Mouse (Mus musculus) midbrain, embryonic 16.5 days (tissue): ENCODE measurements around the gene Lepr. TPM values are rescaled to one million over a fixed set of nuclear protein-coding genes. Genes with fewer than 3 reads are reported as not detected.

ENCODE experiments used
- ATAC-seq: fragments of 200-750 bp; cut with Nextera tagmentation; 2 replicates; pipeline ENCODE4 v1.8.0; 2017; ENCODE audit warnings: moderate TSS enrichment
- H3K27ac ChIP-seq: fragments of 300-500 bp; sonication (generic); 2 replicates; pipeline ENCODE4 v1.5.1; 2014; ENCODE audit warnings: mild to moderate bottlenecking, low read length, mixed read lengths
- H3K27me3 ChIP-seq: fragments of 300-500 bp; sonication (generic); 2 replicates; pipeline ENCODE4 v1.6.1; 2014; ENCODE audit warnings: low read depth, low read length, mixed read lengths; ENCODE audit not compliant: control insufficient read depth, insufficient read depth
- H3K36me3 ChIP-seq: fragments of 300-500 bp; sonication (generic); 2 replicates; pipeline ENCODE4 v1.6.1; 2014; ENCODE audit warnings: mild to moderate bottlenecking, low read length, moderate library complexity, mixed read lengths; ENCODE audit not compliant: control insufficient read depth, insufficient read depth
- H3K4me1 ChIP-seq: fragments of 300-500 bp; sonication (generic); 2 replicates; pipeline ENCODE4 v1.6.1; 2014; ENCODE audit warnings: mild to moderate bottlenecking, low read length, mixed read lengths; ENCODE audit not compliant: control insufficient read depth, insufficient read depth
- H3K4me2 ChIP-seq: fragments of 300-500 bp; sonication (generic); 2 replicates; pipeline ENCODE4 v1.6.1; 2014; ENCODE audit warnings: mild to moderate bottlenecking, low read length, mixed read lengths
- H3K4me3 ChIP-seq: fragments of 300-500 bp; sonication (generic); 2 replicates; pipeline ENCODE4 v1.5.1; 2014; ENCODE audit warnings: low read depth, mild to moderate bottlenecking, low read length, moderate library complexity, mixed read lengths
- H3K9ac ChIP-seq: fragments of 300-500 bp; sonication (generic); 2 replicates; pipeline ENCODE4 v1.6.1; 2014; ENCODE audit warnings: low read depth, low read length, mixed read lengths
- H3K9me3 ChIP-seq: fragments of 300-500 bp; sonication (generic); replicated peaks from 2 replicates; pipeline ENCODE4 v1.6.1; 2014; ENCODE audit warnings: mild to moderate bottlenecking, low read length, mixed read lengths; ENCODE audit not compliant: control insufficient read depth, poor library complexity, severe bottlenecking
- WGBS: fragments of 180-500 bp; shearing (Covaris S2); extraction: QIAGEN DNeasy Blood & Tissue Kit; methylation state at CpG from one replicate; pipeline ENCODE4 v1.1.7; 2014; 5-methylcytosine and 5-hydroxymethylcytosine counted together
- polyA plus RNA-seq: library from polyadenylated mRNA; unstranded; fragments of >200 nt; fragmentation: Nextera tagmentation; extraction: Ambion mirVana; gene quantifications from 2 replicates; pipeline ENCODE4 v1.2.1, GENCODE M21; 2015

Lepr gene
- polyA plus RNA-seq, 1 experiment from 2014 or later = 3.6 TPM

- H3K27ac ChIP-seq = no peak overlapping the region
- H3K4me1 ChIP-seq = no peaks in the 10 kb centered on the region
- H3K9ac ChIP-seq = no peak overlapping the region
- H3K27me3 ChIP-seq = no peaks in the 10 kb centered on the region
- H3K4me2 ChIP-seq = no peak overlapping the region
- H3K9me3 ChIP-seq = no peaks in the 10 kb centered on the region
- no peak overlapping the region for H3K4me3 ChIP-seq
- no peak for ATAC-seq
- WGBS = 87% methylated on average over 3 of the region's 3 CpGs
- no peaks in the 10 kb centered on the region for H3K36me3 ChIP-seq
Measured at GRCm38 (mm10) chr4:101707953-101708352, 9.3 kb upstream of the Lepr start.

GRCm38 (mm10) chr4:101710361-101710760, 6.8 kb upstream of the Lepr start:
- WGBS = 74% methylated on average over 4 of the region's 4 CpGs
- Histone ChIP-seq H3K4me2 (no peak overlapping the region), H3K9ac (no peak overlapping the region), H3K27me3 (no peaks in the 10 kb centered on the region), H3K36me3 (no peaks in the 10 kb centered on the region), H3K4me1 (no peaks in the 10 kb centered on the region), H3K9me3 (no peaks in the 10 kb centered on the region), H3K27ac (no peak overlapping the region), H3K4me3 (no peak overlapping the region)
- no peak for ATAC-seq

GRCm38 (mm10) chr4:101711100-101711499, 6.1 kb upstream of the Lepr start:
- H3K27me3 ChIP-seq = no peaks in the 10 kb centered on the region
- no peak for ATAC-seq
- no peaks in the 10 kb centered on the region for H3K4me1 ChIP-seq
- H3K27ac ChIP-seq = no peak overlapping the region
- H3K36me3 ChIP-seq = no peaks in the 10 kb centered on the region
- no peaks in the 10 kb centered on the region for H3K9me3 ChIP-seq
- H3K4me2 ChIP-seq = no peak overlapping the region
- 88% methylated on average over 4 of the region's 4 CpGs for WGBS
- no peak overlapping the region for H3K9ac ChIP-seq
- H3K4me3 ChIP-seq = no peak overlapping the region

- WGBS = 34% methylated on average over 1 of the region's 1 CpGs
- H3K4me3 ChIP-seq = no peak overlapping the region
- no peaks in the 10 kb centered on the region for H3K36me3 ChIP-seq
- H3K27ac ChIP-seq = no peak overlapping the region
- no peak for ATAC-seq
- no peak overlapping the region for H3K9ac ChIP-seq
- peaks cover 9% of the 10 kb centered on the region for H3K27me3 ChIP-seq
- no peak overlapping the region for H3K4me2 ChIP-seq
- H3K9me3 ChIP-seq = no peaks in the 10 kb centered on the region
- peaks cover 5% of the 10 kb centered on the region for H3K4me1 ChIP-seq
Measured at GRCm38 (mm10) chr4:101712563-101712962, 4.6 kb upstream of the Lepr start.

GRCm38 (mm10) chr4:101715302-101715701, 1.9 kb upstream of the Lepr start:
- Histone ChIP-seq H3K9ac (no peak overlapping the region), H3K4me1 (peaks cover 10% of the 10 kb centered on the region), H3K36me3 (no peaks in the 10 kb centered on the region), H3K4me2 (no peak overlapping the region), H3K4me3 (no peak overlapping the region), H3K27me3 (peaks cover 13% of the 10 kb centered on the region), H3K27ac (no peak overlapping the region), H3K9me3 (no peaks in the 10 kb centered on the region)
- 81% methylated on average over 8 of the region's 8 CpGs for WGBS
- ATAC-seq = no peak

GRCm38 (mm10) chr4:101715805-101716204, 1.4 kb upstream of the Lepr start:
- Histone ChIP-seq H3K9ac (no peak overlapping the region), H3K4me1 (peaks cover 10% of the 10 kb centered on the region), H3K9me3 (no peaks in the 10 kb centered on the region), H3K27ac (no peak overlapping the region), H3K27me3 (peaks cover 13% of the 10 kb centered on the region), H3K4me2 (no peak overlapping the region), H3K4me3 (no peak overlapping the region), H3K36me3 (no peaks in the 10 kb centered on the region)
- WGBS = 61% methylated on average over 6 of the region's 6 CpGs
- no peak for ATAC-seq

- H3K27ac ChIP-seq = no peak overlapping the region
- no peaks in the 10 kb centered on the region for H3K36me3 ChIP-seq
- no peak overlapping the region for H3K9ac ChIP-seq
- H3K27me3 ChIP-seq = peaks cover 13% of the 10 kb centered on the region
- WGBS = 5% methylated on average over 5 of the region's 5 CpGs
- no peak overlapping the region for H3K4me3 ChIP-seq
- no peak overlapping the region for H3K4me2 ChIP-seq
- no peak for ATAC-seq
- peaks cover 10% of the 10 kb centered on the region for H3K4me1 ChIP-seq
- H3K9me3 ChIP-seq = no peaks in the 10 kb centered on the region
Measured at GRCm38 (mm10) chr4:101718991-101719580, 1.9 kb downstream of the Lepr start.

GRCm38 (mm10) chr4:101721705-101722104, 4.5 kb downstream of the Lepr start:
- no peak for ATAC-seq
- Histone ChIP-seq H3K4me1 (peaks cover 10% of the 10 kb centered on the region), H3K4me3 (no peak overlapping the region), H3K27ac (no peak overlapping the region), H3K27me3 (peaks cover 10% of the 10 kb centered on the region), H3K9ac (no peak overlapping the region), H3K9me3 (no peaks in the 10 kb centered on the region), H3K36me3 (no peaks in the 10 kb centered on the region), H3K4me2 (no peak overlapping the region)
- WGBS = 85% methylated on average over 4 of the region's 4 CpGs

- Histone ChIP-seq H3K9me3 (no peaks in the 10 kb centered on the region; the same call in 1 of the 2 replicates), H3K9ac (no peak overlapping the region), H3K27ac (no peak overlapping the region), H3K4me3 (no peak overlapping the region), H3K4me1 (no peaks in the 10 kb centered on the region), H3K36me3 (no peaks in the 10 kb centered on the region), H3K27me3 (no peaks in the 10 kb centered on the region), H3K4me2 (no peak overlapping the region)
- WGBS = 89% methylated on average over 2 of the region's 2 CpGs
- no peak for ATAC-seq
Measured at GRCm38 (mm10) chr4:101741973-101742372, 24.8 kb downstream of the Lepr start.
